Mouse (Mus musculus): ENCODE results near the gene Srrd. TPM values are rescaled to one million over a fixed set of nuclear protein-coding genes. Genes with fewer than 3 reads are reported as not detected.
A peak's percentile ranks its signal among the peaks of the same experiment; 100 is the strongest.

Srrd gene
- polyA plus RNA-seq (2015; fragmentation: Nextera tagmentation; extraction: Ambion mirVana): 12.6 and 12.9 TPM in 2 replicates

GRCm38 (mm10) chr5:112342463-112343204, at the start of gene Srrd, which contains the start of gene Hps4:
Gene Srrd (minus strand): TSS chr5:112343040.
Gene Hps4 (plus strand): TSS chr5:112343083.
- peaks cover 9% of the 10 kb centered on the region for H3K36me3 ChIP-seq (ENCODE audit: control insufficient read depth, insufficient read depth)
- peak within 1 kb of the TSS; percentile 80 for H3K9ac ChIP-seq (ENCODE audit: low read depth, low read length)
- H3K4me2 ChIP-seq (ENCODE audit: low read depth, low read length): peak within 1 kb of the TSS; percentile 77
- H3K4me1 ChIP-seq (ENCODE audit: control insufficient read depth, low read depth, low read length): peaks cover 37% of the 10 kb centered on the region
- H3K27ac ChIP-seq (ENCODE audit: low read length): peak within 1 kb of the TSS; percentile 39
- peak within 1 kb of the TSS; percentile 92 for H3K4me3 ChIP-seq (ENCODE audit: low read depth, low read length)
- ATAC-seq (ENCODE audit: low read depth): peak; percentile 73
- 3% methylated on average over 42 of the region's 64 CpGs for WGBS (ENCODE audit: insufficient replicate concordance)
- no peaks in the 10 kb centered on the region for H3K27me3 ChIP-seq (ENCODE audit: control insufficient read depth, insufficient read depth, low read depth, low read length)
- H3K9me3 ChIP-seq (replicated peaks; ENCODE audit: control insufficient read depth, low read length): no peaks in the 10 kb centered on the region

- Histone ChIP-seq H3K9me3 (replicated peaks; ENCODE audit: control insufficient read depth, low read length) (no peaks in the 10 kb centered on the region), H3K4me3 (ENCODE audit: low read depth, low read length) (no peak overlapping the region), H3K9ac (ENCODE audit: low read depth, low read length) (no peak overlapping the region), H3K27ac (ENCODE audit: low read length) (no peak overlapping the region), H3K27me3 (ENCODE audit: control insufficient read depth, insufficient read depth, low read depth, low read length) (peaks cover 45% of the 10 kb centered on the region), H3K36me3 (ENCODE audit: control insufficient read depth, insufficient read depth) (no peaks in the 10 kb centered on the region), H3K4me1 (ENCODE audit: control insufficient read depth, low read depth, low read length) (no peaks in the 10 kb centered on the region), H3K4me2 (ENCODE audit: low read depth, low read length) (no peak overlapping the region)
- no peak for ATAC-seq (ENCODE audit: low read depth)
- 53% methylated on average over 27 of the region's 27 CpGs for WGBS (ENCODE audit: insufficient replicate concordance)
Observed at GRCm38 (mm10) chr5:112391676-112392323, 49.0 kb upstream of the Srrd start.

GRCm38 (mm10) chr5:112391002-112391401, 48.2 kb upstream of the Srrd start:
- no peak overlapping the region for H3K4me2 ChIP-seq (ENCODE audit: low read depth, low read length)
- ATAC-seq (ENCODE audit: low read depth): no peak

GRCm38 (mm10) chr5:112389352-112389751, 46.5 kb upstream of the Srrd start:
- ATAC-seq (ENCODE audit: low read depth): no peak
- H3K4me1 ChIP-seq (ENCODE audit: control insufficient read depth, low read depth, low read length): no peaks in the 10 kb centered on the region; the same call in 1 of the 2 replicates
- WGBS (ENCODE audit: insufficient replicate concordance): 65% methylated on average over 9 of the region's 9 CpGs
- peaks cover 27% of the 10 kb centered on the region for H3K27me3 ChIP-seq (ENCODE audit: control insufficient read depth, insufficient read depth, low read depth, low read length)
- H3K27ac ChIP-seq (ENCODE audit: low read length): no peak overlapping the region
- no peak overlapping the region for H3K4me2 ChIP-seq (ENCODE audit: low read depth, low read length)
- no peak overlapping the region for H3K4me3 ChIP-seq (ENCODE audit: low read depth, low read length)
- no peak overlapping the region for H3K9ac ChIP-seq (ENCODE audit: low read depth, low read length)
- no peaks in the 10 kb centered on the region for H3K36me3 ChIP-seq (ENCODE audit: control insufficient read depth, insufficient read depth)
- no peaks in the 10 kb centered on the region for H3K9me3 ChIP-seq (replicated peaks; ENCODE audit: control insufficient read depth, low read length)

More at GRCm38 (mm10) chr5:112391002-112391401, 48.2 kb upstream of the Srrd start:
- H3K27ac ChIP-seq (ENCODE audit: low read length): no peak overlapping the region
- H3K36me3 ChIP-seq (ENCODE audit: control insufficient read depth, insufficient read depth): no peaks in the 10 kb centered on the region
- no peak overlapping the region for H3K4me3 ChIP-seq (ENCODE audit: low read depth, low read length)
- H3K9ac ChIP-seq (ENCODE audit: low read depth, low read length): no peak overlapping the region
- H3K27me3 ChIP-seq (ENCODE audit: control insufficient read depth, insufficient read depth, low read depth, low read length): peaks cover 43% of the 10 kb centered on the region
- 54% methylated on average over 16 of the region's 16 CpGs for WGBS (ENCODE audit: insufficient replicate concordance)
- no peaks in the 10 kb centered on the region for H3K9me3 ChIP-seq (replicated peaks; ENCODE audit: control insufficient read depth, low read length)
- no peaks in the 10 kb centered on the region for H3K4me1 ChIP-seq (ENCODE audit: control insufficient read depth, low read depth, low read length)

- ATAC-seq (ENCODE audit: low read depth): peak; percentile 81
- 49% methylated on average over 2 of the region's 2 CpGs for WGBS (ENCODE audit: insufficient replicate concordance)
Observed at GRCm38 (mm10) chr5:112385973-112386372, 43.1 kb upstream of the Srrd start.

GRCm38 (mm10) chr5:112384805-112385472, 42.1 kb upstream of the Srrd start:
- no peaks in the 10 kb centered on the region; the same call in 1 of the 2 replicates for H3K4me1 ChIP-seq (ENCODE audit: control insufficient read depth, low read depth, low read length)
- H3K9me3 ChIP-seq (replicated peaks; ENCODE audit: control insufficient read depth, low read length): no peaks in the 10 kb centered on the region
- H3K27ac ChIP-seq (ENCODE audit: low read length): no peak overlapping the region
- WGBS (ENCODE audit: insufficient replicate concordance): 21% methylated on average over 13 of the region's 13 CpGs
- no peak overlapping the region for H3K9ac ChIP-seq (ENCODE audit: low read depth, low read length)
- ATAC-seq (ENCODE audit: low read depth): no peak
- no peaks in the 10 kb centered on the region for H3K27me3 ChIP-seq (ENCODE audit: control insufficient read depth, insufficient read depth, low read depth, low read length)
- H3K4me3 ChIP-seq (ENCODE audit: low read depth, low read length): no peak overlapping the region
- no peaks in the 10 kb centered on the region for H3K36me3 ChIP-seq (ENCODE audit: control insufficient read depth, insufficient read depth)
- H3K4me2 ChIP-seq (ENCODE audit: low read depth, low read length): no peak overlapping the region

More at GRCm38 (mm10) chr5:112385973-112386372, 43.1 kb upstream of the Srrd start:
- Histone ChIP-seq H3K27ac (ENCODE audit: low read length) (no peak overlapping the region), H3K4me1 (ENCODE audit: control insufficient read depth, low read depth, low read length) (no peaks in the 10 kb centered on the region; the same call in 1 of the 2 replicates), H3K4me3 (ENCODE audit: low read depth, low read length) (no peak overlapping the region), H3K27me3 (ENCODE audit: control insufficient read depth, insufficient read depth, low read depth, low read length) (no peaks in the 10 kb centered on the region; the same call in 1 of the 2 replicates), H3K4me2 (ENCODE audit: low read depth, low read length) (no peak overlapping the region), H3K36me3 (ENCODE audit: control insufficient read depth, insufficient read depth) (no peaks in the 10 kb centered on the region), H3K9ac (ENCODE audit: low read depth, low read length) (no peak overlapping the region), H3K9me3 (replicated peaks; ENCODE audit: control insufficient read depth, low read length) (no peaks in the 10 kb centered on the region)

- Histone ChIP-seq H3K27me3 (ENCODE audit: control insufficient read depth, insufficient read depth, low read depth, low read length) (no peaks in the 10 kb centered on the region), H3K36me3 (ENCODE audit: control insufficient read depth, insufficient read depth) (no peaks in the 10 kb centered on the region), H3K4me1 (ENCODE audit: control insufficient read depth, low read depth, low read length) (no peaks in the 10 kb centered on the region; the same call in 1 of the 2 replicates), H3K9ac (ENCODE audit: low read depth, low read length) (no peak overlapping the region), H3K9me3 (replicated peaks; ENCODE audit: control insufficient read depth, low read length) (no peaks in the 10 kb centered on the region), H3K27ac (ENCODE audit: low read length) (no peak overlapping the region), H3K4me2 (ENCODE audit: low read depth, low read length) (no peak overlapping the region), H3K4me3 (ENCODE audit: low read depth, low read length) (no peak overlapping the region)
- ATAC-seq (ENCODE audit: low read depth): no peak
- 61% methylated on average over 16 of the region's 17 CpGs for WGBS (ENCODE audit: insufficient replicate concordance)
Observed at GRCm38 (mm10) chr5:112382641-112383330, 39.9 kb upstream of the Srrd start.

GRCm38 (mm10) chr5:112382042-112382441, 39.2 kb upstream of the Srrd start:
- H3K9me3 ChIP-seq (replicated peaks; ENCODE audit: control insufficient read depth, low read length): no peaks in the 10 kb centered on the region
- no peaks in the 10 kb centered on the region for H3K27me3 ChIP-seq (ENCODE audit: control insufficient read depth, insufficient read depth, low read depth, low read length)
- ATAC-seq (ENCODE audit: low read depth): no peak
- no peak overlapping the region for H3K27ac ChIP-seq (ENCODE audit: low read length)
- no peaks in the 10 kb centered on the region for H3K36me3 ChIP-seq (ENCODE audit: control insufficient read depth, insufficient read depth)
- 79% methylated on average over 9 of the region's 9 CpGs for WGBS (ENCODE audit: insufficient replicate concordance)
- no peak overlapping the region for H3K4me3 ChIP-seq (ENCODE audit: low read depth, low read length)
- no peak overlapping the region for H3K4me2 ChIP-seq (ENCODE audit: low read depth, low read length)
- no peak overlapping the region for H3K9ac ChIP-seq (ENCODE audit: low read depth, low read length)
- no peaks in the 10 kb centered on the region; the same call in 1 of the 2 replicates for H3K4me1 ChIP-seq (ENCODE audit: control insufficient read depth, low read depth, low read length)

Measured in liver, embryonic 16.5 days (tissue).